Mouse (Mus musculus) ES-Bruce4 (cell line): Measurements from ENCODE around the gene Atxn1. TPM values are rescaled to one million over a fixed set of nuclear protein-coding genes. Genes with fewer than 3 reads are reported as not detected.

Source experiments
- H3K27ac ChIP-seq: 2 replicates; pipeline ENCODE4 v1.5.1; 2012; ENCODE audit warnings: low read length, inconsistent platforms; ENCODE audit not compliant: insufficient read depth
- H3K27me3 ChIP-seq: 2 replicates; pipeline ENCODE4 v1.6.1; 2012; ENCODE audit warnings: mild to moderate bottlenecking, low read length, inconsistent platforms; ENCODE audit not compliant: control insufficient read depth, poor library complexity, insufficient read depth, severe bottlenecking
- H3K36me3 ChIP-seq: 2 replicates; pipeline ENCODE4 v1.6.1; 2012; ENCODE audit warnings: inconsistent platforms, mild to moderate bottlenecking, low read length, moderate library complexity; ENCODE audit not compliant: control insufficient read depth, poor library complexity, insufficient read depth, severe bottlenecking
- H3K4me1 ChIP-seq: one replicate; pipeline ENCODE4 v1.8.1; 2011; ENCODE audit warnings: low read length; ENCODE audit not compliant: control insufficient read depth, insufficient read depth
- H3K4me3 ChIP-seq: 2 replicates; pipeline ENCODE4 v1.5.1; 2011; ENCODE audit warnings: low read depth, mild to moderate bottlenecking, low read length
- H3K9ac ChIP-seq: 2 replicates; pipeline ENCODE4 v1.6.1; 2012; ENCODE audit warnings: low read depth, mild to moderate bottlenecking, inconsistent platforms; ENCODE audit not compliant: poor library complexity, severe bottlenecking
- H3K9me3 ChIP-seq: replicated peaks from 2 replicates; pipeline ENCODE4 v1.6.1; 2012; ENCODE audit warnings: mild to moderate bottlenecking, low read length, inconsistent platforms; ENCODE audit not compliant: control insufficient read depth, poor library complexity, insufficient read depth, severe bottlenecking
- CTCF ChIP-seq: IDR thresholded peaks from one replicate; pipeline ENCODE4 v1.8.1; 2011; ENCODE audit warnings: low read depth, low read length
- EP300 ChIP-seq: IDR thresholded peaks from 2 replicates; pipeline ENCODE4 v1.6.1; 2011; ENCODE audit warnings: low read depth, low read length; ENCODE audit not compliant: insufficient read depth
- POLR2A ChIP-seq: IDR thresholded peaks from one replicate; pipeline ENCODE4 v1.8.1; 2011; ENCODE audit warnings: low read length; ENCODE audit not compliant: insufficient read depth
- polyA plus RNA-seq: library from polyadenylated mRNA; stranded (reverse); fragments of >200 nt; gene quantifications from 2 replicates; pipeline ENCODE4 v1.2.4, GENCODE M21; 2011; ENCODE audit warnings: low read depth; ENCODE audit not compliant: missing spikeins, insufficient read depth, insufficient read length

Gene Atxn1
- polyA plus RNA-seq, 1 experiment: 10.1 TPM

- no peaks in the 10 kb centered on the region for H3K4me1 ChIP-seq
- no peak for TF ChIP-seq EP300
- TF ChIP-seq CTCF: no peak
- no peak for TF ChIP-seq POLR2A
- H3K9me3 ChIP-seq: no peaks in the 10 kb centered on the region
- no peaks in the 10 kb centered on the region for H3K36me3 ChIP-seq
- H3K4me3 ChIP-seq: no peak overlapping the region
- no peak overlapping the region for H3K27ac ChIP-seq
- 0 out of 2 replicates have a peak, but pooled peaks cover 2% of the 10 kb centered on the region for H3K27me3 ChIP-seq
- H3K9ac ChIP-seq: no peak overlapping the region
These were observed 132.0 kb downstream of the Atxn1 start for GRCm38 (mm10) chr13:45832695-45833350.

GRCm38 (mm10) chr13:45829341-45829936 lies 135.4 kb downstream of the Atxn1 start:
- Histone ChIP-seq H3K27ac (no peak overlapping the region), H3K36me3 (no peaks in the 10 kb centered on the region), H3K4me1 (no peaks in the 10 kb centered on the region), H3K27me3 (no peaks in the 10 kb centered on the region), H3K9me3 (no peaks in the 10 kb centered on the region), H3K4me3 (no peak overlapping the region), H3K9ac (no peak overlapping the region)
- no peak for TF ChIP-seq CTCF
- TF ChIP-seq EP300: no peak
- no peak for TF ChIP-seq POLR2A

GRCm38 (mm10) chr13:45828035-45828434 lies 136.8 kb downstream of the Atxn1 start:
- no peak overlapping the region for H3K4me3 ChIP-seq
- no peaks in the 10 kb centered on the region for H3K27me3 ChIP-seq
- no peak overlapping the region for H3K9ac ChIP-seq
- TF ChIP-seq CTCF (no peak), POLR2A (no peak), EP300 (no peak)
- H3K27ac ChIP-seq: no peak overlapping the region
- H3K4me1 ChIP-seq: no peaks in the 10 kb centered on the region
- H3K36me3 ChIP-seq: no peaks in the 10 kb centered on the region
- no peaks in the 10 kb centered on the region for H3K9me3 ChIP-seq

- no peaks in the 10 kb centered on the region for H3K9me3 ChIP-seq
- H3K36me3 ChIP-seq: no peaks in the 10 kb centered on the region
- H3K27me3 ChIP-seq: no peaks in the 10 kb centered on the region
- H3K4me1 ChIP-seq: no peaks in the 10 kb centered on the region
- no peak overlapping the region for H3K27ac ChIP-seq
- H3K4me3 ChIP-seq: no peak overlapping the region
- H3K9ac ChIP-seq: no peak overlapping the region
- TF ChIP-seq CTCF (no peak), POLR2A (no peak), EP300 (no peak)
These were observed 137.2 kb downstream of the Atxn1 start for GRCm38 (mm10) chr13:45827619-45828018.

GRCm38 (mm10) chr13:45827046-45827596 lies 137.7 kb downstream of the Atxn1 start:
- H3K27me3 ChIP-seq: no peaks in the 10 kb centered on the region
- no peak overlapping the region for H3K4me3 ChIP-seq
- TF ChIP-seq EP300: no peak
- TF ChIP-seq CTCF: no peak
- no peak for TF ChIP-seq POLR2A
- H3K9ac ChIP-seq: no peak overlapping the region
- H3K36me3 ChIP-seq: no peaks in the 10 kb centered on the region
- H3K27ac ChIP-seq: no peak overlapping the region
- no peaks in the 10 kb centered on the region for H3K4me1 ChIP-seq
- H3K9me3 ChIP-seq: no peaks in the 10 kb centered on the region

GRCm38 (mm10) chr13:45822491-45822829 lies 142.3 kb downstream of the Atxn1 start:
- Histone ChIP-seq H3K36me3 (no peaks in the 10 kb centered on the region), H3K27ac (no peak overlapping the region), H3K9ac (no peak overlapping the region), H3K27me3 (no peaks in the 10 kb centered on the region), H3K4me3 (no peak overlapping the region), H3K9me3 (no peaks in the 10 kb centered on the region), H3K4me1 (peaks cover 1% of the 10 kb centered on the region)
- TF ChIP-seq EP300 (no peak), CTCF (no peak), POLR2A (no peak)
